Comparison of ENCODE assay signal across 13 mouse cellular contexts in genomic region chr6:95574389-95574788, GRCm38 (mm10).
DNase-seq lines count a peak whose midpoint lies in the region; ATAC-seq lines count a peak whose summit lies in the region.
"Had no signal": no experiment of that assay in that cellular context is flagged by ENCODE, and none has a peak within 500 bp of the region (broad histone marks: within the 10 kb centered on the region; RNA-seq: fewer than 3 reads in every experiment).

No protein-coding gene starts in this region.

- H3K36me3 ChIP-seq in intestine, embryonic 14.5 days (ENCODE audit: control insufficient read depth, insufficient read depth, low read length) = 0 out of 2 replicates have a peak, but pooled peaks cover 3% of the 10 kb centered on the region
- no peaks in the 10 kb centered on the region for H3K36me3 ChIP-seq in intestine, embryonic 16.5 days (ENCODE audit: control insufficient read depth, insufficient read depth, low read length)
- no peaks in the 10 kb centered on the region for H3K36me3 ChIP-seq in neural tube, embryonic 13.5 days
- H3K36me3 ChIP-seq in neural tube, embryonic 15.5 days = no peaks in the 10 kb centered on the region
- H3K36me3 ChIP-seq in forebrain, embryonic 14.5 days (ENCODE audit: control insufficient read depth, insufficient read depth, low read length) = no peaks in the 10 kb centered on the region
- H3K36me3 ChIP-seq: neural tube, embryonic 12.5 days had no signal

- no peak overlapping the region for H3K9ac ChIP-seq in intestine, embryonic 14.5 days (ENCODE audit: low read length)
- H3K9ac ChIP-seq in intestine, embryonic 16.5 days (ENCODE audit: low read depth, low read length) = no peak overlapping the region
- H3K9ac ChIP-seq in neural tube, embryonic 13.5 days = no peak overlapping the region
- H3K9ac ChIP-seq in neural tube, embryonic 15.5 days (replicated peaks) = no peak overlapping the region
- H3K9ac ChIP-seq in forebrain, embryonic 14.5 days (ENCODE audit: low read length) = no peak overlapping the region
- H3K9ac ChIP-seq: liver, embryonic 13.5 days; neural tube, embryonic 12.5 days had no signal

- H3K9me3 ChIP-seq in intestine, embryonic 14.5 days (ENCODE audit: control insufficient read depth, low read length) = no peaks in the 10 kb centered on the region
- H3K9me3 ChIP-seq in intestine, embryonic 16.5 days (ENCODE audit: control insufficient read depth, low read length) = no peaks in the 10 kb centered on the region
- no peaks in the 10 kb centered on the region for H3K9me3 ChIP-seq in neural tube, embryonic 13.5 days
- no peaks in the 10 kb centered on the region for H3K9me3 ChIP-seq in neural tube, embryonic 15.5 days (replicated peaks)
- H3K9me3 ChIP-seq in forebrain, embryonic 14.5 days (replicated peaks; ENCODE audit: control insufficient read depth, low read length) = no peaks in the 10 kb centered on the region
- H3K9me3 ChIP-seq: liver, embryonic 13.5 days; neural tube, embryonic 12.5 days had no signal

- no peak for DNase-seq in intestine, embryonic 14.5 days (ENCODE audit: low spot score)
- DNase-seq in forebrain, embryonic 14.5 days (ENCODE audit: low spot score) = peak; percentile 47
- no peak for DNase-seq in adipocyte (ENCODE audit: low spot score)
- no peak for DNase-seq in left cerebral cortex, adult 18-20 months (ENCODE audit: low spot score in 2 of 2)
- DNase-seq: cerebellum, adult 2 months; liver, embryonic 13.5 days; right cerebral cortex, adult 18-20 months; thymus, adult 2 months had no signal

- no peaks in the 10 kb centered on the region for H3K27me3 ChIP-seq in intestine, embryonic 14.5 days (replicated peaks; ENCODE audit: control insufficient read depth, insufficient read depth, low read length)
- H3K27me3 ChIP-seq in intestine, embryonic 16.5 days (replicated peaks; ENCODE audit: control insufficient read depth, insufficient read depth, low read length) = no peaks in the 10 kb centered on the region
- peaks cover 2% of the 10 kb centered on the region; the same call in 1 of the 2 replicates for H3K27me3 ChIP-seq in neural tube, embryonic 13.5 days
- H3K27me3 ChIP-seq in neural tube, embryonic 15.5 days (replicated peaks) = no peaks in the 10 kb centered on the region
- H3K27me3 ChIP-seq in forebrain, embryonic 14.5 days (replicated peaks; ENCODE audit: control insufficient read depth, insufficient read depth, low read length) = no peaks in the 10 kb centered on the region
- H3K27me3 ChIP-seq: liver, embryonic 13.5 days; neural tube, embryonic 12.5 days had no signal

- no peak overlapping the region for H3K4me3 ChIP-seq in intestine, embryonic 14.5 days (ENCODE audit: low read depth, low read length)
- H3K4me3 ChIP-seq in intestine, embryonic 16.5 days (ENCODE audit: low read length) = no peak overlapping the region
- H3K4me3 ChIP-seq in neural tube, embryonic 13.5 days = no peak overlapping the region
- H3K4me3 ChIP-seq in neural tube, embryonic 15.5 days (replicated peaks) = no peak overlapping the region
- no peak overlapping the region for H3K4me3 ChIP-seq in forebrain, embryonic 14.5 days (ENCODE audit: low read depth, low read length)
- H3K4me3 ChIP-seq: liver, embryonic 13.5 days; neural tube, embryonic 12.5 days had no signal

- peak overlapping the region; percentile 10; the same call in 1 of the 2 replicates for H3K27ac ChIP-seq in intestine, embryonic 14.5 days (ENCODE audit: low read depth)
- no peak overlapping the region for H3K27ac ChIP-seq in intestine, embryonic 16.5 days (ENCODE audit: low read length)
- H3K27ac ChIP-seq in neural tube, embryonic 13.5 days (replicated peaks) = peak overlapping the region; percentile 13; the same call in 1 of the 2 replicates
- H3K27ac ChIP-seq in neural tube, embryonic 15.5 days (replicated peaks) = no peak overlapping the region
- no peak overlapping the region for H3K27ac ChIP-seq in forebrain, embryonic 14.5 days (ENCODE audit: low read depth, low read length)
- H3K27ac ChIP-seq: hindbrain, postnatal 0 days; liver, embryonic 13.5 days; neural tube, embryonic 12.5 days had no signal

- WGBS in intestine, embryonic 14.5 days = 26% methylated on average over 4 of the region's 4 CpGs
- WGBS in intestine, embryonic 16.5 days = 29% methylated on average over 4 of the region's 4 CpGs
- WGBS in neural tube, embryonic 13.5 days = 27% methylated on average over 4 of the region's 4 CpGs
- WGBS in neural tube, embryonic 15.5 days = 24% methylated on average over 4 of the region's 4 CpGs
- WGBS in forebrain, embryonic 14.5 days = 15% methylated on average over 4 of the region's 4 CpGs

- no peak for ATAC-seq in intestine, embryonic 14.5 days (replicated peaks; ENCODE audit: low FRiP score, low TSS enrichment, low read depth)
- no peak for ATAC-seq in intestine, embryonic 16.5 days
- no peak for ATAC-seq in neural tube, embryonic 13.5 days (ENCODE audit: low read depth)
- no peak for ATAC-seq in neural tube, embryonic 15.5 days (ENCODE audit: low FRiP score)
- ATAC-seq in forebrain, embryonic 14.5 days = no peak; the same call in 1 of the 2 replicates
- ATAC-seq: hindbrain, postnatal 0 days had no signal

- no peak overlapping the region for H3K4me2 ChIP-seq in intestine, embryonic 14.5 days (ENCODE audit: low read length)
- no peak overlapping the region for H3K4me2 ChIP-seq in intestine, embryonic 16.5 days (ENCODE audit: low read depth, low read length)
- H3K4me2 ChIP-seq in neural tube, embryonic 13.5 days = no peak overlapping the region
- no peak overlapping the region for H3K4me2 ChIP-seq in neural tube, embryonic 15.5 days
- H3K4me2 ChIP-seq in forebrain, embryonic 14.5 days (ENCODE audit: low read length) = no peak overlapping the region
- H3K4me2 ChIP-seq: liver, embryonic 13.5 days; neural tube, embryonic 12.5 days had no signal

- peaks cover 9% of the 10 kb centered on the region; the same call in 1 of the 2 replicates for H3K4me1 ChIP-seq in intestine, embryonic 14.5 days (replicated peaks; ENCODE audit: control insufficient read depth, insufficient read depth, low read length)
- peaks cover 4% of the 10 kb centered on the region; the same call in 1 of the 2 replicates for H3K4me1 ChIP-seq in intestine, embryonic 16.5 days (ENCODE audit: control insufficient read depth, insufficient read depth, low read length)
- H3K4me1 ChIP-seq in neural tube, embryonic 13.5 days (replicated peaks) = peaks cover 19% of the 10 kb centered on the region
- peaks cover 13% of the 10 kb centered on the region for H3K4me1 ChIP-seq in neural tube, embryonic 15.5 days
- H3K4me1 ChIP-seq in forebrain, embryonic 14.5 days (ENCODE audit: control insufficient read depth, insufficient read depth, low read length) = peaks cover 18% of the 10 kb centered on the region
- H3K4me1 ChIP-seq: liver, embryonic 13.5 days had no signal

Comparison
In these comparisons a context has a peak if more than half of its experiments do, and no peak if none do; other contexts are left out.
1. H3K27ac ChIP-seq: peak in intestine, embryonic 14.5 days (single experiment) and neural tube, embryonic 13.5 days (single experiment); none in intestine, embryonic 16.5 days (single experiment), neural tube, embryonic 15.5 days (single experiment) and forebrain, embryonic 14.5 days (single experiment).